Mouse (Mus musculus) cortical plate, adult 2 months (tissue): ENCODE results near the gene Emc1. TPM values are rescaled to one million over a fixed set of nuclear protein-coding genes. Genes with fewer than 3 reads are reported as not detected.

ENCODE experiments used
- H3K27ac ChIP-seq: fragments of 200-500 bp; 2 replicates; pipeline ENCODE4 v1.5.1; 2012; ENCODE audit warnings: low read length, control low read depth, inconsistent platforms; ENCODE audit not compliant: insufficient read depth
- H3K4me1 ChIP-seq: fragments of 200-500 bp; 2 replicates; pipeline ENCODE4 v1.6.1; 2011; ENCODE audit warnings: low read length; ENCODE audit not compliant: control insufficient read depth, insufficient read depth
- H3K4me3 ChIP-seq: fragments of 200-500 bp; 2 replicates; pipeline ENCODE4 v1.5.1; 2011; ENCODE audit warnings: mild to moderate bottlenecking, low read length, control low read depth; ENCODE audit not compliant: insufficient read depth
- CTCF ChIP-seq: fragments of 200-500 bp; IDR thresholded peaks from 2 replicates; pipeline ENCODE4 v1.5.1; 2011; ENCODE audit warnings: mild to moderate bottlenecking, control low read depth, low read length; ENCODE audit not compliant: insufficient read depth; ENCODE audit errors: extremely low read depth
- POLR2A ChIP-seq: fragments of 200-500 bp; IDR thresholded peaks from 2 replicates; pipeline ENCODE4 v1.6.1; 2011; ENCODE audit warnings: mild to moderate bottlenecking, low read length, control low read depth; ENCODE audit not compliant: insufficient read depth; ENCODE audit errors: extremely low read depth
- polyA plus RNA-seq: library from polyadenylated mRNA; depleted of rRNA; stranded (reverse); fragments of >200 nt; gene quantifications from 2 replicates; pipeline ENCODE4 v1.2.3, GENCODE M21; 2012

Emc1 gene
- polyA plus RNA-seq, 1 experiment, result 70.9 TPM

GRCm38 (mm10) chr4:139319740-139320139, 32.6 kb upstream of the Emc1 start:
- Histone ChIP-seq H3K4me3 (no peak overlapping the region), H3K4me1 (no peaks in the 10 kb centered on the region), H3K27ac (no peak overlapping the region)
- TF ChIP-seq CTCF, result no peak

GRCm38 (mm10) chr4:139330605-139331004, 21.8 kb upstream of the Emc1 start:
- H3K4me1 ChIP-seq, result peaks cover under 1% of the 10 kb centered on the region; the same call in 1 of the 2 replicates
- no peak overlapping the region for H3K27ac ChIP-seq
- no peak overlapping the region for H3K4me3 ChIP-seq
- no peak for TF ChIP-seq POLR2A
- TF ChIP-seq CTCF, result peak; percentile 51

- no peak overlapping the region for H3K27ac ChIP-seq
- TF ChIP-seq CTCF (no peak), POLR2A (no peak)
Observed at GRCm38 (mm10) chr4:139334631-139335295, 17.6 kb upstream of the Emc1 start.

GRCm38 (mm10) chr4:139335507-139335906, 16.9 kb upstream of the Emc1 start:
- Histone ChIP-seq H3K4me3 (no peak overlapping the region), H3K4me1 (peaks cover 1% of the 10 kb centered on the region; the same call in 1 of the 2 replicates), H3K27ac (no peak overlapping the region)
- TF ChIP-seq POLR2A (no peak), CTCF (no peak)

More at GRCm38 (mm10) chr4:139334631-139335295, 17.6 kb upstream of the Emc1 start:
- H3K4me1 ChIP-seq, result peaks cover 1% of the 10 kb centered on the region; the same call in 1 of the 2 replicates
- no peak overlapping the region for H3K4me3 ChIP-seq

- H3K4me3 ChIP-seq, result no peak overlapping the region
- H3K4me1 ChIP-seq, result peaks cover 1% of the 10 kb centered on the region; the same call in 1 of the 2 replicates
- no peak overlapping the region for H3K27ac ChIP-seq
- TF ChIP-seq POLR2A, result no peak
- peak; percentile 75 for TF ChIP-seq CTCF
Observed at GRCm38 (mm10) chr4:139336822-139337483, 15.4 kb upstream of the Emc1 start.

- H3K27ac ChIP-seq, result no peak overlapping the region
- TF ChIP-seq POLR2A (no peak), CTCF (no peak)
- H3K4me3 ChIP-seq, result no peak overlapping the region
- H3K4me1 ChIP-seq, result peaks cover 1% of the 10 kb centered on the region; the same call in 1 of the 2 replicates
Observed at GRCm38 (mm10) chr4:139338145-139338544, 14.2 kb upstream of the Emc1 start.

GRCm38 (mm10) chr4:139340835-139341234, 11.6 kb upstream of the Emc1 start:
- no peak for TF ChIP-seq CTCF
- Histone ChIP-seq H3K4me1 (no peaks in the 10 kb centered on the region), H3K27ac (no peak overlapping the region), H3K4me3 (no peak overlapping the region)

- TF ChIP-seq CTCF (no peak), POLR2A (no peak)
- no peaks in the 10 kb centered on the region for H3K4me1 ChIP-seq
- no peak overlapping the region for H3K27ac ChIP-seq
Observed at GRCm38 (mm10) chr4:139341556-139342233, 10.7 kb upstream of the Emc1 start.

GRCm38 (mm10) chr4:139343718-139344117, 8.7 kb upstream of the Emc1 start:
- TF ChIP-seq POLR2A, result no peak
- TF ChIP-seq CTCF, result no peak
- no peak overlapping the region for H3K4me3 ChIP-seq
- H3K4me1 ChIP-seq, result no peaks in the 10 kb centered on the region

More at GRCm38 (mm10) chr4:139341556-139342233, 10.7 kb upstream of the Emc1 start:
- H3K4me3 ChIP-seq, result no peak overlapping the region

More at GRCm38 (mm10) chr4:139343718-139344117, 8.7 kb upstream of the Emc1 start:
- H3K27ac ChIP-seq, result no peak overlapping the region
